Mouse (Mus musculus): ENCODE results near the gene Tlr4. TPM values are rescaled to one million over a fixed set of nuclear protein-coding genes. Genes with fewer than 3 reads are reported as not detected.

Gene Tlr4
- polyA plus RNA-seq, 1 experiment from 2014 or later = 1.3 TPM

DNA sequence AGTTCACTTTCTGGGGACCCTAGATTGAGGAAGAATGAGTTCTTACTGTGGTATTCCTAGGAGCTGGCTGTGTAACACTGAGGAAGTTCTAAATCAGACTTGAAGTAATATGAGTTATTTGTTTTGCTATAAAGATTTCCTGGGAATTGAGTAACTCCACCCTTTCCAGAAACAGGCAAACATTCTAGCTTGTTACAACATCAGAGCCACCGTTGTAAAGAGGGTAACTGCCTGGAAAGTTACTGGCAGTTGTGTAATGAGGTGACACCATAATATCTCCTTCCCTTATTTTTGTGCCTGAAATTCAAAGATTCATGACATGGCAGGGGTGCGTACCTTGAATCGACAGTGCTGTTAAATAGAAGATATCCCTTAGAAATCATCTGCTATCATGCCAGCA, 24.6 kb downstream of the Tlr4 start:
- Histone ChIP-seq H3K27ac (replicated peaks) (no peak overlapping the region), H3K27me3 (no peaks in the 10 kb centered on the region), H3K4me3 (no peak overlapping the region), H3K4me2 (no peak overlapping the region), H3K9ac (no peak overlapping the region), H3K4me1 (replicated peaks) (no peaks in the 10 kb centered on the region), H3K36me3 (no peaks in the 10 kb centered on the region), H3K9me3 (no peaks in the 10 kb centered on the region)
- 85% methylated on average over 3 of the region's 3 CpGs for WGBS
- ATAC-seq (ENCODE audit: low read depth) = no peak

DNA sequence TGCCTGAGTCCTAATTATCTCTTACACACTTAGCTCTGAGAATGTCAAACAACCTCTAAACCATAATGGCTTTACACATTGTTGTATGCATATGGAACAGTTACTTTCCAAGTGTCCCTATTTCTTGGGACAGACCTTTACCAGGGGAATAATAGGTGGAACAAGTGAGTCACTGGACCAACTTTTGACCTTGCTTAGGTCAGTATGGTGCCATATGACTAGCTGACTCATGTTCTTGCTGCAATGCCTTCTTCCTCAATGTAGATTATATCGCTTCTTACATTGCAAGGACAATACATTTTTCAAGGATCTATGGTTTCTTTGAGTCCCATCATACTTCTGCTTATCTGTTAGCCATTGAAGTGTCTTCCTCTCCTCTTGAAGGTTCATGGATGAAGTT, 29.6 kb downstream of the Tlr4 start:
- H3K27me3 ChIP-seq = no peaks in the 10 kb centered on the region
- H3K9ac ChIP-seq = no peak overlapping the region
- 95% methylated on average over 1 of the region's 1 CpGs for WGBS
- H3K9me3 ChIP-seq = no peaks in the 10 kb centered on the region
- H3K36me3 ChIP-seq = no peaks in the 10 kb centered on the region
- H3K4me2 ChIP-seq = no peak overlapping the region
- H3K27ac ChIP-seq (replicated peaks) = no peak overlapping the region
- no peak for ATAC-seq (ENCODE audit: low read depth)
- H3K4me1 ChIP-seq (replicated peaks) = no peaks in the 10 kb centered on the region
- H3K4me3 ChIP-seq = no peak overlapping the region

DNA sequence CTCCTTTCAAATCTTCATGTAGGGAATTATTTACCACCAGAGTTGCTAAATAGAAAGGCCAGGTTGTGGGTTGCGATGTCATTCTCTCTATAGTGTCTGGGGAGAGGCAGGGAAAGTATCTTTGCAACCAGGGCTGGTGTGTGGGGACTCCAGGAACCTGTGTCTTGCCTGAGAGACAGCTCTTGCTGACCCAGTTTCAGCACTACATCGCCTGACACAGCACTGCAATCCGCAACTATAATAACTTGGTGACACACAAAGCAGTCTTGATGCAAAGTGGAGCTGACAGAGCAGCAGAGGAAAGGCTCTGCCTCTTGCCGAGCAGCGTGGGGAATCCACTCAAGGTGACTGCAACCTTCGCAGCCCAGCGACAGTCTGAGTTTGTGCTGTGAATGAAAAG, 42.5 kb downstream of the Tlr4 start:
- no peak for ATAC-seq (ENCODE audit: low read depth)
- no peaks in the 10 kb centered on the region for H3K36me3 ChIP-seq
- no peak overlapping the region for H3K4me2 ChIP-seq
- 65% methylated on average over 7 of the region's 7 CpGs for WGBS
- H3K4me1 ChIP-seq (replicated peaks) = no peaks in the 10 kb centered on the region
- no peak overlapping the region for H3K4me3 ChIP-seq
- no peaks in the 10 kb centered on the region for H3K27me3 ChIP-seq
- H3K9me3 ChIP-seq = no peaks in the 10 kb centered on the region
- H3K9ac ChIP-seq = no peak overlapping the region
- no peak overlapping the region for H3K27ac ChIP-seq (replicated peaks)

DNA sequence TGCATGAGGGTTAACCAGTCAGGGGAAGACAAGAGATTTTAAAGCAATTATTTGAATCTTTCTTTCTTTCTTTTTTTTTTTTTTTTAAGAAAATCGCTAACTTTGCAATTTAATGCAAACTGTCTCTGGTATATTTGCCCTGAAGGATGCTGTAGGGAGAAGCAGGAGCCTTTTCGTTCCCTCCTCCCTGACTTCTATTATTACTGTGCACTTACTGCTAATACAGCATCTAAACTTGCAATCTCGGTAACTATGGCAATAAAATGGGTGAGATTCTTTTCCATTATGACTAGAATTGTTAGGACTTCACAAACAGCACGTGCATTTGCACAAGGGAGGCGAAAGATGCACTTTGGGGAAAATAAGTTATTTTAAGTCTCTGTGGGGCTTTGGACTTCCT, 44.6 kb downstream of the Tlr4 start:
- Histone ChIP-seq H3K9me3 (no peaks in the 10 kb centered on the region), H3K4me1 (replicated peaks) (no peaks in the 10 kb centered on the region), H3K27me3 (no peaks in the 10 kb centered on the region), H3K4me2 (no peak overlapping the region), H3K9ac (no peak overlapping the region), H3K4me3 (no peak overlapping the region), H3K27ac (replicated peaks) (no peak overlapping the region), H3K36me3 (no peaks in the 10 kb centered on the region)
- no peak for ATAC-seq (ENCODE audit: low read depth)
- 80% methylated on average over 5 of the region's 5 CpGs for WGBS

DNA sequence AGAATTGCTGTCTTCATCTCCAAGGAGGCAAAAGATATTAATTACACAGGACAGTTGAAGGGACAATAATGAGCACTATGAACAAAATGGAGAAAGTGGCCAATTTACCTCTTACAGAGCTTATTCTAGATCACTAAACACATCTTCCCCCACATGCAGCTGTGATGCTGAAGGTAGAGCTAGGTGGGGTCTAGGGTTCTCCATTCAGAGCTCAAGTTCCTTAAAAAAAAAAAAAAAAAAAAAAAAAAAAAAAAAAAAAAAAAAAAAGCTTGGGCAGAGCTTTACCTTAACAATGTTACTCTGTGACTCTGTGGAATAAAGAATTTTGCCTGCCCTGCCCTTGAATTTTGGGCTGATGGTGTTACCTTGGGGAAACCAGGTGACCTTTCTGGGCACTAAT, 46.0 kb downstream of the Tlr4 start:
- no peaks in the 10 kb centered on the region for H3K9me3 ChIP-seq
- no peaks in the 10 kb centered on the region for H3K36me3 ChIP-seq
- no peaks in the 10 kb centered on the region for H3K27me3 ChIP-seq
- no peak overlapping the region for H3K4me3 ChIP-seq
- no peak overlapping the region for H3K27ac ChIP-seq (replicated peaks)
- no peaks in the 10 kb centered on the region for H3K4me1 ChIP-seq (replicated peaks)
- no peak overlapping the region for H3K9ac ChIP-seq
- H3K4me2 ChIP-seq = no peak overlapping the region
- ATAC-seq (ENCODE audit: low read depth) = no peak

DNA sequence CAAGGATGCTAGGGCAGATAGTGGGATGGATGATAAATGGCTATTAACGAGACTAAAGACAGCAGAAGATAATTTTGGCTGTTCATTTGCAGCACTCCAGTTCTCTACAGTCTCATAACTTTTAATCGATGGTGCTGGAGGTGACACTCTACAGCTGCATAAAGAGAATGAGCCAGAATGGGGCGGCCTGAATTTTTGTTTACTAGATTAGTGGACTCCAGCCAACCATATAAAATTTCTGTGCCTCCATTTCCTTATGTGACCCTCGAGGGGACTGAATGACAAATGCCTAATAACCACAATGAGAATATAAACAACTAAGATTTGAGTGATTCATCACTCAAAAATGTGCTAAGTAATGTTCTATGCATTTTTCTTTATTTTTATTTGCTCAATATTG, 48.4 kb downstream of the Tlr4 start:
- Histone ChIP-seq H3K9ac (no peak overlapping the region), H3K4me1 (replicated peaks) (no peaks in the 10 kb centered on the region), H3K27me3 (no peaks in the 10 kb centered on the region), H3K36me3 (no peaks in the 10 kb centered on the region), H3K4me2 (no peak overlapping the region), H3K9me3 (no peaks in the 10 kb centered on the region), H3K4me3 (no peak overlapping the region), H3K27ac (replicated peaks) (no peak overlapping the region)
- ATAC-seq (ENCODE audit: low read depth) = no peak
- 63% methylated on average over 4 of the region's 4 CpGs for WGBS

DNA sequence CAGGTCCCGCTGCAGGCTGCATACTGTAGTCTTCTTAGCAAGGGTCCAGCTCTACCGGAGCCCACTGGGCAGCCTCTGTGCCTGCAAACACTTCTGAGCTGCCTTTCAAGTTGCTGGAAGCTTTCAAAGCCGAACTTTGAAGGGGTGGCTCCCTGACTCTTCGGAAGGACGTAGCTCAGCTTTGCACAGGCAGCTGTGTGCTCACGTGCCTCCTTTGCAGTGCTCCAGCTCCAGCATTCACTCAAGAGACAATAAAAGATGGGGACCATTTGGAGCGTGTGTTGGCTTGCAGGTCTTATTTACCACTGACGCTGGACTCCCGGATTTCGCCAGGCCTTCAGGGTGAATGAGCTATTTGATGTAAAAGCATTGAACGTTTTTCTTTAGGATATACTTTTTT, 50.2 kb downstream of the Tlr4 start:
- Histone ChIP-seq H3K4me3 (no peak overlapping the region), H3K9me3 (no peaks in the 10 kb centered on the region), H3K27me3 (no peaks in the 10 kb centered on the region), H3K4me2 (no peak overlapping the region), H3K9ac (no peak overlapping the region), H3K36me3 (no peaks in the 10 kb centered on the region), H3K4me1 (replicated peaks) (no peaks in the 10 kb centered on the region), H3K27ac (replicated peaks) (no peak overlapping the region)
- WGBS = 64% methylated on average over 11 of the region's 11 CpGs
- ATAC-seq (ENCODE audit: low read depth) = no peak

DNA sequence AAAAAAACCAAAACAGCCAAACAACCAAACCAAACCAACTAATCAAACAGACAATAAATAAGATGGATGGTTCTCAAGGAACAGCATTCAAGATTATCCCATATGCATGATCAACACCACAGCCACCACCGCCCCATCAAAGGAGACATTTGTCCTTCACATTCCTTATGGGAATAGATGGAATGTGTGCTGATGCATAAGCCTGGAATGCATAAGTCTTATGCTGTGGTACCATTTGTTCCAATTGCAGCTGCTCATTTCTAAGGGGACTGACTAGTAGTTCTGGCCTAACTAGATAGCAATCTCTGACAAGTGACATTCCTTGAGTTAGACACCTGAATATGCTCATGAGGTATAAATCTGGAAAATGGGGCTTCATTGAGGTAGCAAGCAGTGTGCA, 54.1 kb downstream of the Tlr4 start:
- Histone ChIP-seq H3K9ac (no peak overlapping the region), H3K27me3 (no peaks in the 10 kb centered on the region), H3K36me3 (no peaks in the 10 kb centered on the region), H3K9me3 (no peaks in the 10 kb centered on the region), H3K27ac (replicated peaks) (no peak overlapping the region), H3K4me3 (no peak overlapping the region), H3K4me2 (no peak overlapping the region), H3K4me1 (replicated peaks) (no peaks in the 10 kb centered on the region)
- 86% methylated on average over 1 of the region's 1 CpGs for WGBS
- no peak for ATAC-seq (ENCODE audit: low read depth)

DNA sequence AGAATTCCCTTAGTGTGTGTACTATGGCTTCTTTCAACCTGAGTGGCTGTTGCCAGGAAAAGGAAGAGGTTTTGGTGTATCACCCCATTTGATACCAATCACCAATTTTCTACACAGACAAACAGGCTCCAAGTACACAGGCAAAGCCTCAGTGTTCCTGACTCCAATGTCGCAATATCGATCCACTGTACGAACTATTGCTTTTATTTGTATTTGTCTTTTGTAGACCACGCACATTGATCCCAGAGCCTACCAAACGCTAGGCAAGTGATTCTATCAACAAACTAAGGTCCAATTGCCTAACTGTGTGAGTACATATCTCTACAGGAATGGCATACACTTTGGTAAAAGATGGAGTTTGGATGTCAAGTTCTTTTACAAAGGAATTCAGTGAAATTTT, 55.9 kb downstream of the Tlr4 start:
- Histone ChIP-seq H3K4me2 (no peak overlapping the region), H3K9me3 (no peaks in the 10 kb centered on the region), H3K4me3 (no peak overlapping the region), H3K9ac (no peak overlapping the region), H3K27me3 (no peaks in the 10 kb centered on the region), H3K36me3 (no peaks in the 10 kb centered on the region), H3K4me1 (replicated peaks) (no peaks in the 10 kb centered on the region), H3K27ac (replicated peaks) (no peak overlapping the region)
- no peak for ATAC-seq (ENCODE audit: low read depth)
- 84% methylated on average over 5 of the region's 5 CpGs for WGBS

DNA sequence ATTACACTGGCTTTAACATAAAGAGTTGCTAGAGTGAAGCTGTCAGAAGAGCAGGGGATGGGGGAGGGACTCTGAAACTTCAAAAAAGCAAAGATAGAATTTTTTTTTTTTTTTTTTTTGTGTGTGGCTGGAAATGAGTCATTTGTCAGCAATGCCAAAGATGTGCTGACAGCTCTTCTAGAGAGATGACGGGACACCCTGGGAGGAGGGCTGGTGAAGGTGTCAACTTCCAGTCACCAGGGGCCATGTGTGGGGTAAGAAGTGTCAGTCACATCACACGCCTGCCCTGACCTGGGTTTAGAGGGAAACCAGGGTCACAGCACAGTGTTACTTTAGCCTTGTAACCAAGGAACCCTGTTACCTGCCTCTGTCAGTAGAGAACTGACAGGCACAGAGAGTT, 67.2 kb downstream of the Tlr4 start:
- no peaks in the 10 kb centered on the region for H3K36me3 ChIP-seq
- H3K9me3 ChIP-seq = no peaks in the 10 kb centered on the region
- H3K9ac ChIP-seq = no peak overlapping the region
- no peak overlapping the region for H3K4me3 ChIP-seq
- H3K4me2 ChIP-seq = no peak overlapping the region
- no peak overlapping the region for H3K27ac ChIP-seq (replicated peaks)
- ATAC-seq (ENCODE audit: low read depth) = no peak
- H3K4me1 ChIP-seq (replicated peaks) = no peaks in the 10 kb centered on the region
- WGBS = 64% methylated on average over 2 of the region's 2 CpGs
- no peaks in the 10 kb centered on the region for H3K27me3 ChIP-seq

DNA sequence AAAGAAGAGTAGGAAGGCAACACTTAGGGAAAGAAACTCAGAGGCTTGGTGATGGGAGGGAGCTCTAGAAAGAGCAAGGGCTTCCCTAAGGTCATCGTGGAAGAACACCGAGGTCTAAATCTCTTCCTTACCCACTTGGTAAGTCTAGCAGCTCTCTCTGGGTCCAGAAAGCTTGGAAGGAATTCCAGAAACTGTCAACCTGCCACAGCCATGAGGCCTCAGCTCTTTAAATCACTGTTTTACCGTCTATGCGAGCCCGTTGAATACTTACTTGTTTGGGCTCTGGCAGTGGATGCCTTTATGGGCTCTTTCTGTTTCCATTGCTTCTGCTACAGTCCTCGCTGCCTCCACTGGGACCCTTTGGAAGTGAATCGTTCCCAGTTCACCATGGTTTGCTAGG, 67.6 kb downstream of the Tlr4 start:
- Histone ChIP-seq H3K9ac (no peak overlapping the region), H3K4me1 (replicated peaks) (no peaks in the 10 kb centered on the region), H3K9me3 (no peaks in the 10 kb centered on the region), H3K4me3 (no peak overlapping the region), H3K4me2 (no peak overlapping the region), H3K27ac (replicated peaks) (no peak overlapping the region), H3K27me3 (no peaks in the 10 kb centered on the region), H3K36me3 (no peaks in the 10 kb centered on the region)
- WGBS = 81% methylated on average over 7 of the region's 7 CpGs
- no peak for ATAC-seq (ENCODE audit: low read depth)

DNA sequence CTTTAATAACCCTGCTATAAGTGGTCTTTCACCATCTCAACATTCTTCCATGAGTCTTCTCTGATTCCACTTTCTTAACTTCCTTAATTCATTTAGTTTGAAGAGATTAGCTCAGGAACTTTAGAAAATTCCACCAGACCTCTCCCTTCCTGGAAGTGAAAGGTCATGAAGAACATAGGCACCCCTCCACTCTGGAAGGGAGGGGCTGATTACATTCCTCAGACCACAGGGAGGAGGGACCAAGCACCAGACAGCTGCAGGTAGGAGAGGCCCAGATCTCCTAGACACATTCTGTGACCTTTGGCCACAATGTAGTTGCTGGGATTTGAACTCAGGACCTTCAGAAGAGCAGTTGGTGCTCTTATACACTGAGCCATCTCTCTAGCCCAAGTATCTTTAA, 72.7 kb downstream of the Tlr4 start:
- Histone ChIP-seq H3K27me3 (no peaks in the 10 kb centered on the region), H3K36me3 (no peaks in the 10 kb centered on the region), H3K4me2 (no peak overlapping the region), H3K27ac (replicated peaks) (no peak overlapping the region), H3K9ac (no peak overlapping the region), H3K4me3 (no peak overlapping the region), H3K9me3 (no peaks in the 10 kb centered on the region), H3K4me1 (replicated peaks) (no peaks in the 10 kb centered on the region)
- no peak for ATAC-seq (ENCODE audit: low read depth)

DNA sequence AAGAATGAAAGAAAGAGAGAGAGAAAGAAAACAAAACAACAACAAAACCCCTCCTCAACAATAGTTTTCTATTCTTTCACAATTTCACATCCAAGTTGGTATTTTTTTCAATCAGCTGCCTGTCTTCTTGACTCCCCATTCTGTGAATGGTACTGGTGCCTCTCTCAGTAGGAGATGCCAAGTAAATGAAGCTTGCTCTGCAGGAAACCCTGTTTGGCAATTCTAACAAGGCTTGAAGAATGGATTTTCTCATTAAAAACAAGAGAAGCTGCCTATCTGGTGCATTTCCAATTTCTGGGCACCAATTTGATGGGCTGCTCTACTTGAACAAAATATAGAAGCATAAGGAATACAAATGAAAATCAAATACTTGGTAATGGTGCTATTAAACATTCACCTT, 74.1 kb downstream of the Tlr4 start:
- ATAC-seq (ENCODE audit: low read depth) = no peak
- Histone ChIP-seq H3K4me3 (no peak overlapping the region), H3K36me3 (no peaks in the 10 kb centered on the region), H3K4me2 (no peak overlapping the region), H3K27ac (replicated peaks) (no peak overlapping the region), H3K9ac (no peak overlapping the region), H3K27me3 (no peaks in the 10 kb centered on the region), H3K9me3 (no peaks in the 10 kb centered on the region), H3K4me1 (replicated peaks) (no peaks in the 10 kb centered on the region)

DNA sequence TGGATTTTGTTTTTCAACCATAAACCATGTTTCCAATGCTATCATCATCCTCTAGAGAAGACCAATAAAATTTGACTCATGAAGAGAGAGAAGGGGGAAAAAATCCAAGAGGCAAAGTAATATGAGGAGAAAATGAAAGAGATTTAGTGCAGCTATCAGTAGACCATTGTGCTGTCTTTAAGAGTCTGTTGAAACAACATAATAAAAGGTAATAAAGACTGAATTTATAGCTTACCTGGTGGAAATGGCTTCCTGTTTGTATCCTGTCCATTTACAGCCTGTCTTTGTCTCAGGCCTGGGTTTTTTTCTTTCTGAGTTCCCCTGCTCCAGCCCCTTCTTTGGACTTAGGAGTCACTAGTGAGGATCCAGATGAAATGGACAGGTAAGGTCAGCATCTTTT, 81.0 kb downstream of the Tlr4 start:
- H3K4me2 ChIP-seq = no peak overlapping the region
- no peak overlapping the region for H3K4me3 ChIP-seq
- no peak overlapping the region for H3K27ac ChIP-seq (replicated peaks)
- no peak overlapping the region for H3K9ac ChIP-seq
- H3K27me3 ChIP-seq = no peaks in the 10 kb centered on the region
- H3K4me1 ChIP-seq (replicated peaks) = no peaks in the 10 kb centered on the region
- H3K9me3 ChIP-seq = no peaks in the 10 kb centered on the region
- no peak for ATAC-seq (ENCODE audit: low read depth)
- no peaks in the 10 kb centered on the region for H3K36me3 ChIP-seq
